11 mouse cellular contexts compared by ENCODE assay signal in genomic region chr7:25793679-25794078, GRCm38 (mm10). TPM values are rescaled to one million over a fixed set of nuclear protein-coding genes. Genes with fewer than 3 reads are reported as not detected.
DNase-seq lines count a peak whose midpoint lies in the region; ATAC-seq and TF ChIP-seq lines count a peak whose summit lies in the region.
"Had no signal": no experiment of that assay in that cellular context is flagged by ENCODE, and none has a peak within 500 bp of the region (broad histone marks: within the 10 kb centered on the region; RNA-seq: fewer than 3 reads in every experiment).

No protein-coding gene starts in this region.

- H3K9ac ChIP-seq in liver, postnatal 0 days (replicated peaks), result no peak overlapping the region

- peaks cover 2% of the 10 kb centered on the region; the same call in 1 of the 2 replicates for H3K27me3 ChIP-seq in liver, postnatal 0 days (ENCODE audit: insufficient read depth, low read length)

- no peak overlapping the region for H3K4me3 ChIP-seq in liver, postnatal 0 days (ENCODE audit: low read depth, low read length)

- H3K9me3 ChIP-seq in liver, postnatal 0 days (ENCODE audit: low read length), result peaks cover 2% of the 10 kb centered on the region; the same call in 1 of the 2 replicates

- H3K27ac ChIP-seq in liver, postnatal 0 days (ENCODE audit: low read depth), result no peak overlapping the region

- DNase-seq in gastrocnemius, postnatal 10 days, result peak; percentile 43
- no peak for DNase-seq in gastrocnemius, postnatal 4 days (ENCODE audit: low spot score in 2 of 2)
- DNase-seq in liver, postnatal 0 days, result no peak
- no peak for DNase-seq in liver
- peak; percentile 69 for DNase-seq in testis, postnatal 10 days (ENCODE audit: low spot score)
- no peak for DNase-seq in right cerebral cortex, adult 18-20 months
- no peak for DNase-seq in ovary, postnatal 36 days (ENCODE audit: low spot score)
- DNase-seq: midbrain, embryonic 14.5 days had no signal

- WGBS in liver, postnatal 0 days (ENCODE audit: insufficient replicate concordance), result 59% methylated on average over 3 of the region's 3 CpGs

- H3K36me3 ChIP-seq in liver, postnatal 0 days (replicated peaks; ENCODE audit: insufficient read depth, low read length), result no peaks in the 10 kb centered on the region
- H3K36me3 ChIP-seq: G1E had no signal

- 0 out of 2 replicates have a peak, but pooled peaks cover under 1% of the 10 kb centered on the region for H3K4me1 ChIP-seq in liver, postnatal 0 days (ENCODE audit: insufficient read depth)

- TF ChIP-seq EP300 in liver, postnatal 0 days (IDR thresholded peaks at IDR 0.05; ENCODE audit: low read depth), result no peak

- ATAC-seq in liver, postnatal 0 days, result no peak
- 0 out of 2 replicates have a peak, but pooled peaks have one; percentile 27 for ATAC-seq in granulocyte monocyte progenitor cell, adult 5-6 weeks (replicated peaks; ENCODE audit: poor library complexity, severe bottlenecking)
- ATAC-seq: forebrain, embryonic 16.5 days had no signal

- H3K4me2 ChIP-seq in liver, postnatal 0 days (ENCODE audit: low read depth, low read length), result no peak overlapping the region

- peak; percentile 31; the same call in 1 of the 2 replicates for TF ChIP-seq CTCF in liver, postnatal 0 days (IDR thresholded peaks at IDR 0.05; ENCODE audit: low read depth)

RNA-seq across cellular contexts. Expression of gene Axl, which starts 5.2 kb away (rescaled TPM):
- total RNA-seq in gastrocnemius, postnatal 10 days (2021), result 100 to 1,000 TPM in 1 of 2 experiments, 10 to 100 TPM in 1; 89.3 to 110 TPM
- total RNA-seq in gastrocnemius, postnatal 4 days (2021), result 100 to 1,000 TPM; 172 to 194 TPM
- 26.6 and 27.4 TPM in 2 replicates for polyA plus RNA-seq in liver, postnatal 0 days (2015; fragmentation: Nextera tagmentation; extraction: Ambion mirVana)
- 1.0 and 4.0 TPM in 2 replicates for total RNA-seq in granulocyte monocyte progenitor cell, adult 5-6 weeks (2014; fragmentation: Nextera tagmentation)
- 0.43 and 5.5 TPM in 2 replicates for total RNA-seq in granulocyte monocyte progenitor cell, adult 5-6 weeks (2017)
- polyA plus RNA-seq: G1E had no signal

RNA-seq across cellular contexts. Expression of gene Cyp2s1, which starts 23.0 kb away (rescaled TPM):
- total RNA-seq in gastrocnemius, postnatal 10 days (2021), result under 1 TPM; 0.27 to 0.52 TPM
- total RNA-seq in gastrocnemius, postnatal 4 days (2021), result under 1 TPM; 0.57 to 0.69 TPM
- polyA plus RNA-seq in liver, postnatal 0 days (2015; fragmentation: Nextera tagmentation; extraction: Ambion mirVana), result 0.65 and 0.92 TPM in 2 replicates
- not detected in 2 replicates for total RNA-seq in granulocyte monocyte progenitor cell, adult 5-6 weeks (2014; fragmentation: Nextera tagmentation)
- total RNA-seq in granulocyte monocyte progenitor cell, adult 5-6 weeks (2017), result not detected in 2 replicates
- polyA plus RNA-seq: G1E had no signal

RNA-seq across cellular contexts. Expression of gene Hnrnpul1, which starts 39.1 kb away (rescaled TPM):
- 10 to 100 TPM; 91.8 to 98.1 TPM for total RNA-seq in gastrocnemius, postnatal 10 days (2021)
- total RNA-seq in gastrocnemius, postnatal 4 days (2021), result 100 to 1,000 TPM; 131 to 132 TPM
- polyA plus RNA-seq in liver, postnatal 0 days (2015; fragmentation: Nextera tagmentation; extraction: Ambion mirVana), result 21.4 and 22.6 TPM in 2 replicates
- total RNA-seq in granulocyte monocyte progenitor cell, adult 5-6 weeks (2014; fragmentation: Nextera tagmentation), result 146 and 152 TPM in 2 replicates
- 146 and 175 TPM in 2 replicates for total RNA-seq in granulocyte monocyte progenitor cell, adult 5-6 weeks (2017)

Comparison
In these comparisons a context has a peak if more than half of its experiments do, and no peak if none do; other contexts are left out.
1. DNase-seq: peak in gastrocnemius, postnatal 10 days (single experiment) and testis, postnatal 10 days (single experiment); none in gastrocnemius, postnatal 4 days (0 of 2), liver, postnatal 0 days (single experiment), liver (single experiment), right cerebral cortex, adult 18-20 months (single experiment) and ovary, postnatal 36 days (single experiment).
2. RNA of gene Axl, which starts 5.2 kb away (total RNA-seq): 172 to 194 TPM in gastrocnemius, postnatal 4 days and 89.3 to 110 TPM in gastrocnemius, postnatal 10 days; 0.43 to 5.5 TPM in granulocyte monocyte progenitor cell, adult 5-6 weeks; every median in the first group is over 10 times any median in the second.